Mouse (Mus musculus) olfactory bulb, adult 2 months (tissue): ENCODE results near the gene Oxsr1.

Source experiments
- CTCF ChIP-seq: fragments of 200-500 bp; IDR thresholded peaks from 2 replicates; pipeline ENCODE4 v1.5.1; 2012; ENCODE audit warnings: low read depth, mild to moderate bottlenecking, low read length, moderate library complexity; ENCODE audit not compliant: insufficient read depth
- POLR2A ChIP-seq: fragments of 200-500 bp; IDR thresholded peaks from 2 replicates; pipeline ENCODE4 v1.6.1; 2012; ENCODE audit warnings: mild to moderate bottlenecking, low read depth, low read length, moderate library complexity; ENCODE audit not compliant: insufficient read depth

DNA sequence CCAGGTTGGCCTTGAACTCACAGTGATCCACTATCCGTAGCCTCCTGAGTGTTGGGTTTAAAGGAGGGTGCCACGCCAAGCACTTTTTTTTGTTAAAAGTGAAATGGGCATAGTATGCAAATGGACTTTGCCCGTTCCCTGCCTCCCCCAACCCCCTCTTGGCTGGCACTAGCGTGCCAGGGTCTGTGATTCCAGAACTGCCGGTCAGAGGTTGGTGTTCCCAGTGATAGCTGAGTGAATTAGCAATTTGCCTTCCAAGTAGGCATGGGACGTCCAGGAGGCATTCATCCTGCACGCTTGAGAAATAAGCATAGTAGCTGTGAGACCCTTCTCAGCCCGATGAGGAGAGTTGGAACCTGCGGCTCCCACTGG is 35.8 kb upstream of the Oxsr1 start:
- TF ChIP-seq POLR2A, result no peak
- TF ChIP-seq CTCF, result no peak
